Comparison of ENCODE assay signal across 8 mouse cellular contexts in genomic region chr11:103346657-103347056, GRCm38 (mm10). TPM values are rescaled to one million over a fixed set of nuclear protein-coding genes. Genes with fewer than 3 reads are reported as not detected.
A peak's percentile ranks its signal among the peaks of the same experiment; 100 is the strongest.
DNase-seq lines count a peak whose midpoint lies in the region; ATAC-seq and TF ChIP-seq lines count a peak whose summit lies in the region.

No protein-coding gene starts in this region.

- H3K27me3 ChIP-seq in forebrain, embryonic 10.5 days (ENCODE audit: poor library complexity, severe bottlenecking): 0 out of 2 replicates have a peak, but pooled peaks cover 5% of the 10 kb centered on the region
- no peaks in the 10 kb centered on the region for H3K27me3 ChIP-seq in forebrain, embryonic 14.5 days (replicated peaks; ENCODE audit: control insufficient read depth, insufficient read depth, low read length)
- no peaks in the 10 kb centered on the region for H3K27me3 ChIP-seq in heart, adult 2 months (ENCODE audit: control insufficient read depth, insufficient read depth, low read length)
- no peaks in the 10 kb centered on the region for H3K27me3 ChIP-seq in kidney, postnatal 0 days (ENCODE audit: insufficient read depth, low read length)
- H3K27me3 ChIP-seq in midbrain, embryonic 13.5 days: no peaks in the 10 kb centered on the region

- intact Hi-C loops in heart, adult 2 months (cut with DNase I): no loop called here

- no peaks in the 10 kb centered on the region for H3K36me3 ChIP-seq in forebrain, embryonic 10.5 days (replicated peaks)
- no peaks in the 10 kb centered on the region for H3K36me3 ChIP-seq in forebrain, embryonic 14.5 days (ENCODE audit: control insufficient read depth, insufficient read depth, low read length)
- H3K36me3 ChIP-seq in heart, adult 2 months (ENCODE audit: control insufficient read depth, insufficient read depth, low read length): no peaks in the 10 kb centered on the region
- H3K36me3 ChIP-seq in kidney, postnatal 0 days (ENCODE audit: insufficient read depth, low read length): no peaks in the 10 kb centered on the region
- H3K36me3 ChIP-seq in midbrain, embryonic 13.5 days: no peaks in the 10 kb centered on the region

- no peak for TF ChIP-seq EP300 in heart, adult 2 months (IDR thresholded peaks at IDR 0.05; ENCODE audit: insufficient read depth, low read depth, low read length)

- H3K27ac ChIP-seq in forebrain, embryonic 10.5 days: 0 out of 2 replicates have a peak overlapping the region, but pooled peaks have one; percentile 31
- H3K27ac ChIP-seq in forebrain, embryonic 14.5 days (ENCODE audit: low read depth, low read length): no peak overlapping the region
- H3K27ac ChIP-seq in heart, adult 2 months: peak overlapping the region; percentile 58
- H3K27ac ChIP-seq in kidney, postnatal 0 days: peak overlapping the region; percentile 51
- no peak overlapping the region for H3K27ac ChIP-seq in midbrain, embryonic 13.5 days

- H3K4me2 ChIP-seq in forebrain, embryonic 14.5 days (ENCODE audit: low read length): no peak overlapping the region
- no peak overlapping the region for H3K4me2 ChIP-seq in kidney, postnatal 0 days (ENCODE audit: low read length)
- no peak overlapping the region for H3K4me2 ChIP-seq in midbrain, embryonic 13.5 days (replicated peaks)

- no peaks in the 10 kb centered on the region for H3K79me2 ChIP-seq in heart, adult 2 months (replicated peaks; ENCODE audit: control insufficient read depth, insufficient read depth, low read length)

- no peaks in the 10 kb centered on the region; the same call in 1 of the 2 replicates for H3K4me1 ChIP-seq in forebrain, embryonic 10.5 days
- H3K4me1 ChIP-seq in forebrain, embryonic 14.5 days (ENCODE audit: control insufficient read depth, insufficient read depth, low read length): no peaks in the 10 kb centered on the region
- H3K4me1 ChIP-seq in heart, adult 2 months (ENCODE audit: control insufficient read depth, insufficient read depth, low read length): peaks cover 22% of the 10 kb centered on the region
- H3K4me1 ChIP-seq in kidney, postnatal 0 days (replicated peaks; ENCODE audit: insufficient read depth, low read length): peaks cover 4% of the 10 kb centered on the region; the same call in 1 of the 2 replicates
- no peaks in the 10 kb centered on the region for H3K4me1 ChIP-seq in midbrain, embryonic 13.5 days (replicated peaks)

- no peak for TF ChIP-seq CTCF in heart, adult 2 months (IDR thresholded peaks at IDR 0.05)
- no peak for TF ChIP-seq CTCF in kidney, postnatal 0 days (IDR thresholded peaks at IDR 0.05; ENCODE audit: low read depth)

- H3K4me3 ChIP-seq in forebrain, embryonic 10.5 days: no peak overlapping the region
- H3K4me3 ChIP-seq in forebrain, embryonic 14.5 days (ENCODE audit: low read depth, low read length): no peak overlapping the region
- no peak overlapping the region for H3K4me3 ChIP-seq in heart, adult 2 months
- no peak overlapping the region for H3K4me3 ChIP-seq in kidney, postnatal 0 days (replicated peaks; ENCODE audit: low read depth, low read length)
- H3K4me3 ChIP-seq in midbrain, embryonic 13.5 days (replicated peaks): no peak overlapping the region

- H3K9me3 ChIP-seq in forebrain, embryonic 10.5 days: peaks cover 6% of the 10 kb centered on the region; the same call in 1 of the 2 replicates
- no peaks in the 10 kb centered on the region for H3K9me3 ChIP-seq in forebrain, embryonic 14.5 days (replicated peaks; ENCODE audit: control insufficient read depth, low read length)
- H3K9me3 ChIP-seq in kidney, postnatal 0 days (replicated peaks; ENCODE audit: low read length): no peaks in the 10 kb centered on the region
- H3K9me3 ChIP-seq in midbrain, embryonic 13.5 days: no peaks in the 10 kb centered on the region

- DNase-seq in forebrain, embryonic 10.5 days (ENCODE audit: extremely low spot score, low spot score): no peak
- no peak for DNase-seq in forebrain, embryonic 14.5 days (ENCODE audit: low spot score)
- DNase-seq in heart, adult 2 months: peak; percentile 64 to 75
- no peak for DNase-seq in kidney, postnatal 0 days (ENCODE audit: low spot score)
- no peak for DNase-seq in urinary bladder, adult 2 months (ENCODE audit: low spot score)
- DNase-seq in thymus, postnatal 25 days: no peak

- H3K9ac ChIP-seq in forebrain, embryonic 14.5 days (ENCODE audit: low read length): no peak overlapping the region
- H3K9ac ChIP-seq in heart, adult 2 months (ENCODE audit: low read depth, low read length): no peak overlapping the region
- H3K9ac ChIP-seq in kidney, postnatal 0 days (ENCODE audit: low read depth, low read length): 0 out of 2 replicates have a peak overlapping the region, but pooled peaks have one; percentile 25
- no peak overlapping the region for H3K9ac ChIP-seq in midbrain, embryonic 13.5 days (replicated peaks)

- WGBS in forebrain, embryonic 10.5 days: 77% methylated on average over 5 of the region's 5 CpGs
- WGBS in forebrain, embryonic 14.5 days: 81% methylated on average over 5 of the region's 5 CpGs
- WGBS in heart, adult 2 months: 27% methylated on average over 5 of the region's 5 CpGs
- WGBS in kidney, postnatal 0 days: 48% methylated on average over 5 of the region's 5 CpGs
- WGBS in midbrain, embryonic 13.5 days: 73% methylated on average over 5 of the region's 5 CpGs

- ATAC-seq in forebrain, embryonic 14.5 days: no peak
- ATAC-seq in kidney, postnatal 0 days (replicated peaks; ENCODE audit: low FRiP score, low read depth): peak; percentile 60
- peak; percentile 28 for ATAC-seq in neutrophil, adult 5-6 weeks (ENCODE audit: extremely low read depth, insufficient number of reproducible peaks, low FRiP score, poor library complexity, severe bottlenecking)
- ATAC-seq in midbrain, embryonic 13.5 days: no peak

- TF ChIP-seq POLR2A in heart, adult 2 months (IDR thresholded peaks at IDR 0.05; ENCODE audit: insufficient read depth, low read depth, low read length): no peak

RNA-seq across cellular contexts. Expression of gene Arhgap27, which starts 16.8 kb away (rescaled TPM):
- 3.7 and 3.8 TPM in 2 replicates for polyA plus RNA-seq in forebrain, embryonic 10.5 days (2016; fragmentation: Nextera tagmentation; extraction: Ambion mirVana)
- polyA plus RNA-seq in forebrain, embryonic 14.5 days (2014; fragmentation: Nextera tagmentation; extraction: Ambion mirVana): 1.5 and 2.3 TPM in 2 replicates
- total RNA-seq in heart, adult 2 months (2021): 10 to 100 TPM; 14.1 to 22.9 TPM
- polyA plus RNA-seq in heart, adult 2 months (2012; rRNA removed): 15.0 and 18.5 TPM in 2 replicates
- 15.9 and 16.6 TPM in 2 replicates for polyA plus RNA-seq in kidney, postnatal 0 days (2015; fragmentation: Nextera tagmentation; extraction: Ambion mirVana)
- 59.8 and 81.4 TPM in 2 replicates for total RNA-seq in neutrophil, adult 5-6 weeks (2017)
- 22.3 and 23.4 TPM in 2 replicates for polyA plus RNA-seq in urinary bladder, adult 2 months (2012; rRNA removed)
- 1.7 and 2.6 TPM in 2 replicates for polyA plus RNA-seq in midbrain, embryonic 13.5 days (2015; fragmentation: Nextera tagmentation; extraction: Ambion mirVana)

Comparison
In these comparisons a context has a peak if more than half of its experiments do, and no peak if none do; other contexts are left out.
1. H3K27ac ChIP-seq: peak in forebrain, embryonic 10.5 days (single experiment), heart, adult 2 months (single experiment) and kidney, postnatal 0 days (single experiment); none in forebrain, embryonic 14.5 days (single experiment) and midbrain, embryonic 13.5 days (single experiment).
2. DNase-seq: peak in heart, adult 2 months (2 of 2); none in forebrain, embryonic 10.5 days (single experiment), forebrain, embryonic 14.5 days (single experiment), kidney, postnatal 0 days (single experiment), urinary bladder, adult 2 months (single experiment) and thymus, postnatal 25 days (single experiment).
3. ATAC-seq: peak in kidney, postnatal 0 days (single experiment) and neutrophil, adult 5-6 weeks (single experiment); none in forebrain, embryonic 14.5 days (single experiment) and midbrain, embryonic 13.5 days (single experiment).